Mouse (Mus musculus) cerebellum, adult 2 months (tissue): Measurements from ENCODE around the gene Pnpla6.

Experiments used
- CTCF ChIP-seq: fragments of 200-500 bp; IDR thresholded peaks from 2 replicates; pipeline ENCODE4 v1.5.1; 2011; ENCODE audit warnings: low read depth, mild to moderate bottlenecking, control low read depth, low read length, moderate library complexity, borderline replicate concordance; ENCODE audit not compliant: insufficient read depth
- POLR2A ChIP-seq: fragments of 200-500 bp; IDR thresholded peaks from 2 replicates; pipeline ENCODE4 v1.6.1; 2011; ENCODE audit warnings: low read length, control low read depth, borderline replicate concordance; ENCODE audit not compliant: insufficient read depth

DNA sequence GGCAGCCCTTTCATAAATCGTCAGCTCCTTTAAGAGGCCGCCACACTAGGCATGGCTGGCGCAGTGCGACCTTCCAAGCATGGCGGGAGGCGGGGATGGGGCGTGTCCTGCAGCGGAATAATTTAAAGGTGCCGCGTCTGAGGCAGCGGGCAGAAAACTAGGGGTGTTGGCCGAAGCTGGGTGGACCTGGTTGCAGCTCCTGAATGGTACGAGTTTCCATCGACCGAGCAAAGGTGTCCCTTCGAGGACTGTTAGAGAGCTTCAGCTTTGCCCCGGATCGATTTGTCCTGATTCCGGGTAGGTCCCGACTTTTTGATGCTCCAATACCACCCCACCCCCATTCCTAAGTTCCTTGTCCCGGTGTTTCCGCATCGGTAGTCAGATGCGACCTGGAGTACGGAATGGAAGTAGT is at the start of gene Pnpla6:
- TF ChIP-seq CTCF, result no peak
- TF ChIP-seq POLR2A, result peak; percentile 58; the same call in 1 of the 2 replicates
